Mouse (Mus musculus): ENCODE measurements at regions not wholly inside any gene's neighbourhood (a gene's known extent, or its start where the extent isn't known, plus 50 kb on each side); places are given as distances from the start of the nearest gene placed in this dataset.

- TF ChIP-seq CTCF (IDR thresholded peaks at IDR 0.05; ENCODE audit: low read depth) (no peak), EP300 (IDR thresholded peaks at IDR 0.05; ENCODE audit: low read depth) (no peak)
Observed at GRCm38 (mm10) chr1:76450539-76451214, 904.6 kb downstream of the Slc4a3 start.

Data from heart, postnatal 0 days (tissue).